Mouse (Mus musculus) testis, postnatal 14 days (tissue): ENCODE data around the gene Trim47.

Source experiments
- DNase-seq: peaks from one replicate; pipeline ENCODE4 v3.0.0; 2021; ENCODE audit warnings: low spot score

The Trim47 gene

GRCm38 (mm10) chr11:116088188-116088587, 38.8 kb downstream of the Trim47 start:
- no peak for DNase-seq

- DNase-seq, result peak; percentile 79
These were observed 39.5 kb downstream of the Trim47 start for GRCm38 (mm10) chr11:116087194-116088130.

GRCm38 (mm10) chr11:116086258-116087193, 40.5 kb downstream of the Trim47 start, which contains the start of gene Wbp2:
Wbp2 (minus strand) TSS chr11:116086995.
- peak; percentile 99 for DNase-seq

- no peak for DNase-seq
These were observed 42.8 kb downstream of the Trim47 start for GRCm38 (mm10) chr11:116084166-116084565.

GRCm38 (mm10) chr11:116083096-116083672, 43.8 kb downstream of the Trim47 start:
- no peak for DNase-seq

- DNase-seq, result no peak
These were observed 45.9 kb downstream of the Trim47 start for GRCm38 (mm10) chr11:116081081-116081480.

GRCm38 (mm10) chr11:116079511-116079910, 47.5 kb downstream of the Trim47 start:
- no peak for DNase-seq

GRCm38 (mm10) chr11:116078676-116079320, 48.2 kb downstream of the Trim47 start:
- DNase-seq, result no peak

GRCm38 (mm10) chr11:116078221-116078620, 48.8 kb downstream of the Trim47 start:
- no peak for DNase-seq

- DNase-seq, result no peak
These were observed 49.4 kb downstream of the Trim47 start, which contains the start of gene Unc13d for GRCm38 (mm10) chr11:116077446-116078204. Unc13d (minus strand) TSS chr11:116077961.

GRCm38 (mm10) chr11:116076836-116077235, 50.2 kb downstream of the Trim47 start:
- no peak for DNase-seq

- no peak for DNase-seq
These were observed 50.8 kb downstream of the Trim47 start for GRCm38 (mm10) chr11:116076266-116076540.

- DNase-seq, result peak; percentile 53
These were observed 51.3 kb downstream of the Trim47 start for GRCm38 (mm10) chr11:116075539-116076265.

- no peak for DNase-seq
These were observed 52.5 kb downstream of the Trim47 start for GRCm38 (mm10) chr11:116074436-116074991.

GRCm38 (mm10) chr11:116072608-116073007, 54.4 kb downstream of the Trim47 start:
- no peak for DNase-seq

GRCm38 (mm10) chr11:116071510-116071909, 55.5 kb downstream of the Trim47 start:
- DNase-seq, result no peak

- no peak for DNase-seq
These were observed 61.7 kb downstream of the Trim47 start for GRCm38 (mm10) chr11:116065345-116065744.

- DNase-seq, result no peak
These were observed 62.7 kb downstream of the Trim47 start for GRCm38 (mm10) chr11:116064187-116064867.

- DNase-seq, result no peak
These were observed 63.4 kb downstream of the Trim47 start for GRCm38 (mm10) chr11:116063562-116063961.
